Mouse (Mus musculus) lung, postnatal 0 days (tissue): ENCODE measurements at regions not wholly inside any gene's neighbourhood (a gene's known extent, or its start where the extent isn't known, plus 50 kb on each side); places are given as distances from the start of the nearest gene placed in this dataset.

ENCODE experiments used
- CTCF ChIP-seq: IDR thresholded peaks from 2 replicates; pipeline ENCODE4 v1.5.1; 2016; ENCODE audit warnings: antibody characterized with exemption, mild to moderate bottlenecking
- EP300 ChIP-seq: IDR thresholded peaks from 2 replicates; pipeline ENCODE4 v1.6.1; 2016; ENCODE audit warnings: antibody characterized with exemption, mild to moderate bottlenecking, control low read depth

DNA sequence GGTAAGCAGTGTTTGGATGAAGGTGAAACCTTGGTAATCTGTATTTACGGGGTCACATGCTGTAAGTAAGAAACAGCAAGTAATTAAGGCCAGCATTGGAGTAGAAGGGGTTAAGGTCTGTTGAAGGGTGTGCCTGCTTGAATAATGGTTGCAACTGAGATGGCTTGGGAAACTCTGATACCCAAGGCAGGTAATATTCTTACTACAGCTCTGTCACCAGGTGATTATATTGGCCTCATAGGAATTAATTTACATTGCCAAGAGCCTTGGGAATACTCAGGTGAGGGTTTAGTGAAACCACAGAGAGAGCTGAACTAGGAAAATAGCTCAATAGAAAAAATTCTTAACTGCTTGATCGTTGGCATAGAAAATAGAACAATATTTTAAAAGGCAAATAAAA, 73.8 kb upstream of the Lcorl start:
- TF ChIP-seq CTCF (no peak), EP300 (no peak)
